Mouse (Mus musculus) adrenal gland, postnatal 10 days (tissue): ENCODE measurements around the gene Pfdn6. TPM values are rescaled to one million over a fixed set of nuclear protein-coding genes. Genes with fewer than 3 reads are reported as not detected.
"Not testable (repeated sequence)": the region's sequence is repeated elsewhere in the genome, so short reads cannot be mapped to it uniquely, and the experiment has no call there.

ENCODE experiments used
- DNase-seq: peaks from one replicate; pipeline ENCODE4 v3.0.0; 2021; ENCODE audit warnings: mixed read lengths
- total RNA-seq, 2 experiments: library from RNA; stranded (reverse); gene quantifications; 2 replicates each; pipeline ENCODE4 v1.2.3; 2021

Pfdn6 gene
- total RNA-seq, 2 experiments from 2014 or later: 81.2 to 94.9 TPM

DNA sequence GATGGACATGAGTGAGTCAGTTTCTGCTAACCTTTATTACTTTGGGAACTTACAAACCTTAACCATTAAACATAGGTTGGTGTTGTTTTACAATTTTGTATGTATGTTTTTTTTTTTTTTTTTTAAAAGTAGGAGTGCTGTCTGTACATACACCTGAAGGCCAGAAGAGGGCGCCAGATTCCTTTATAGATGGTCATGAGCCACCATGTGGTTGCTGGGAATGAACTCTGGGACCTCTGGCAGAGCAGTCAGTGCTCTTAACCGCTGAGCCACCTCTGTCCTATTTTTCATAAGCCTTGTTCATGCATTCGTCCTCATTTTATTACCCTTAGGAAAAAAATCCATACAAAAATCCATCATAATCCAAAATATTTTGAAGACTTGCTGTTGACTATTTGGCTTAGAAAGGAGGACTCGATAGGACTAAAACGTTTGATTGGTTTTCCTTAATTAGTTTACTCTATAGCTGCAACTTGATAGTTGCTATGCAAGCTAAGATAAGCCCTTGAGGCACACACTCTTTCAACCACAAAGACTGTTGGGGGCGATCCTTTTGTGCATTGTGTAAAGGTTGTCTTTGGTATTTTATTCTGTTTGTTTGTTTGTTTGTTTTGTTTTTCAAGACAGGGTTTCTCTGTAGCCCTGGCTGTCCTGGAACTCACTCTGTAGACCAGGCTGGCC is 42.9 kb downstream of the Pfdn6 start:
- peak; percentile 49 for DNase-seq

DNA sequence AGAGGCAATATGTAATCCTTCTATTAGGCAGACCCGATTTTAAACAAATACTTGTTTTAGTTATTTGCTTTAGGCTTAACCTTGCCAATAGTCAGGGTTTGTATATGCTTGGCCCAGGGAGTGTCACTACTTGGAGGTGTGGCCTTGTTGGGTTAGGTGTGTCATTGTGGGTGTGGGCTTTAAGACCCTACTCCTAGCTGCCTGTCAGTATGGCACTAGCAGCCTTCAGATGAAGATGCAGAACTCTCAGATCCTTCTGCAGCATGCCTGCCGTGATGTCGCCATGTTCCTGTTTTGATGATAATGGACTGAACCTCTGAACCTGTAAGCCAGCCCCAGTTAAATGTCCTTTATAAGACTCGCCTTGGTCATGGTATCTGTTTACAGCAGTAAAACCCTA is 47.1 kb downstream of the Pfdn6 start:
- DNase-seq: not testable (repeated sequence)

DNA sequence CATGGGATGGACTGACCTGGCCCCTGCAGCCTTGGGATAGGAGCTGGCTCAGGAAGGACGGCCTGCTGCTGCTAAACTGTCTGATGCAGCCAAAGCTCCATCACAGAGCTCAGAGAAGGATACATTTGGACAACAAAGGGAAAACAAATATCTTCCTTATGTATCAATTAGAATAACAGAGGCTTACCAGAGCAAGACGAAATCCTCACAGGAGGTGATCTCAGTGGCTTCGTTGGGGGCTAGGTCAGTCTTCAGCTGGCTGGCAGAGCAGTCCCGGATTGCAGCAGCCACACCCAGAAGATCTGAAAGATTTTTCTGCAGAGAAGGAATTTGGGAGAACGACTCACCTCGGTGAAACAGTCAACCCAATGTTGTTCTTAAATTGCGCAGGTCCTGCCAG is 47.7 kb downstream of the Pfdn6 start:
- no peak for DNase-seq

DNA sequence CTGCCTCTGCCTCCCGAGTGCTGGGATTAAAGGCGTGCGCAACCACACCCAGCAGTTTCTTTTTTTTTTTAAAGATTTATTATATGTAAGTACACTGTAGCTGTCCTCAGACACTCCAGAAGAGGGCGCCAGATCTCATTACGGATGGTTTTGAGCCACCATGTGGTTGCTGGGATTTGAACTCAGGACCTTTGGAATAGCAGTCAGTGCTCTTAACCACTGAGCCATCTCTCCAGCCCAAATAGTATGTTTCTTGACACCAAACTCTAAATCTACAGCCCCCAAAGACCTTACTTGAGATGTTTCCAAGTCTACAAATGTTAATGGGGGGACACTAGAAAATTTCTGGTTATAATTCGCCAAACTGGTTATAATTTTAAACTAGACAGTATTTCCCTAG is 48.3 kb downstream of the Pfdn6 start:
- DNase-seq: not testable (repeated sequence)

DNA sequence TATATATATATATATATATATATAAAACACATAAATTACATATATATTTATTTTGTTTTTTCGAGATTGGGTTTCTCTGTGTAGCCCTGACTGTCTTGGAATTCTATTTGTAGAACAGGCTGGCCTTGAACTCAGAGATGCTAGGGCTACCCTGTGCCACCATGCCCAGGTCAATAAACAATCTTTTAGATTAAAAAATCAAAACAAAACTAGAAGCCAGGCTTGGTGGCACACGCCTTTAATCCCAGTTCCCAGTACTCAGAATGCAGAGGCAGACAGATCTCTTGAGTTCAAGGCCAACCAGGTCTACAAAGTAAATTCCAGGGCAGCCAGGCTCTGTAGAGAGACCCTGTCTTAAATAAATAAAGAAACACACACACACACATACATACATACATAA is 48.8 kb downstream of the Pfdn6 start:
- DNase-seq: no peak

DNA sequence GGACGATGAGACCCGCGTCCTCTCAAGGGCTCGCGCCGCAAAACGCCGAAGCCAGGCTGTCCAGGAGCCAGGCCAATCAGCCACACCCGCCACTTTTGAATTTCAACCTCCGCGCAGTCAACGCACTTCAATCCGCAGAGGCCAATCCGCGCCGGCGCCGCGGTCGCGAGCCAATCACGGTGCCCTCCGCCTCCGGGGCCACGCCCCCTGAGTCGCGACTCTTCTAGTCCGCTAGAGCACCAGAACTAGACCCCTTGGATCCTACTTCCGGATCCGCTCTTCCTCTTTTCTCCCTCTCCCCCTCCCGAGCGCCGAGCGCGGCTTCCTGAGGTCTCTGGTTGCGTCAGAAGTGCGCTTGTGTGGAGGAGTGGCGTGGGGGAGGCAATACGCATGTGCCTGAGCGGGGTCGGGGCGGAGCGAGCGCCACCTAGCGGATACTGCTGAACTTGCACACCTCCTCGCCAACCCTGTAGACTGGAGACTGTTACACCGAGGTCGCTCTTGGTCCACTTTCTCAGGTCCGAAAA is 49.5 kb downstream of the Pfdn6 start, which contains the start of gene Kifc1:
TSS of gene Kifc1 (minus strand) at position 129 of the 527 bp plus-strand sequence.
- DNase-seq: peak; percentile 99

DNA sequence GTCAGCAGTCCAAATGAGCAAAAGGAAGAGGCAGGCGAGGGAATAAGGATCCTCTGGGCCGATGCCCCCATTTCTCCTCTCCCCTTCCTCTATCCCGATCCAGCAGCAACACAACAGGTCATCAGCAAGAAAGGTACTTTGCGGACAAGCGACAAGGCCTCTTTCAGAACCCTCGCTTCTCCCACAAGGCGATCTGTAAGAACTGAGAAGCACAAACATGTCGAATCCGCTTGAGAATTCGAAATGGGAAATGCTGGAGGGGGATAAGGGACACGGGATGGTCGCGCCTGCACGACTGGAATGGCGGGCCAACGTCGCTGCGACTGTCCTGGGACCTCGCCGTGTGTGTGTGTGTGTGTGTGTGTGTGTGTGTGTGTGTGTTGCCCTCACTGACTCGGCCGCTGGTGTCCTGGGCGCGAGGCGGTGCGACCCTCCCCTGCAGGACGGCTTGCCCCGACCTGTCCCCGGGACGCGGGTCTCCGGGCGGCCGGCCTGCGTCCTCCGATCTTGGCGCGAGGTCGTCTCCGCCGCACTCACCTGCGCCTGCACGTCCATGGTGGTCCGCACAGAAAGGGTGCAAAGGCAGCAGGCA is 50.1 kb downstream of the Pfdn6 start:
- not testable (repeated sequence) for DNase-seq

Other genes with a start within 250 kb of the Pfdn6 start
- gene March2, start 221.7 kb downstream of the Pfdn6 start, total RNA-seq: 100 to 1,000 TPM; 115 to 126 TPM
- 100 to 1,000 TPM; 213 to 245 TPM for gene Rab11b, start 179.8 kb downstream of the Pfdn6 start, total RNA-seq
- 100 to 1,000 TPM; 156 to 168 TPM for gene Angptl4, start 158.5 kb downstream of the Pfdn6 start, total RNA-seq
- gene Kank3, start 129.8 kb downstream of the Pfdn6 start, total RNA-seq: 100 to 1,000 TPM in 1 of 2 experiments, 10 to 100 TPM in 1; 85.3 to 108 TPM
- 1,000 to 10,000 TPM; 1,671 to 1,675 TPM for gene Rps28, start 115.8 kb downstream of the Pfdn6 start, total RNA-seq
- 100 to 1,000 TPM; 564 to 570 TPM for gene Ndufa7, start 115.8 kb downstream of the Pfdn6 start, total RNA-seq
- gene Cd320, start 97.3 kb downstream of the Pfdn6 start, total RNA-seq: 10 to 100 TPM; 29.6 to 39.4 TPM
- gene Gm7029, start 66.5 kb downstream of the Pfdn6 start, total RNA-seq: not detected
- 10 to 100 TPM; 13.4 to 15.8 TPM for gene Kifc1, start 49.7 kb downstream of the Pfdn6 start, total RNA-seq
- not detected for gene Platr17, start 35.2 kb downstream of the Pfdn6 start, total RNA-seq
- 10 to 100 TPM; 25.4 to 26.3 TPM for gene Daxx, start 30.9 kb downstream of the Pfdn6 start, total RNA-seq
- gene Tapbp, start 24.4 kb downstream of the Pfdn6 start, total RNA-seq: 100 to 1,000 TPM; 131 to 150 TPM
- 10 to 100 TPM; 29.2 to 34.3 TPM for gene Zbtb22, start 24.4 kb downstream of the Pfdn6 start, total RNA-seq
- 10 to 100 TPM; 57.1 to 76.3 TPM for gene Rgl2, start 10.8 kb downstream of the Pfdn6 start, total RNA-seq
- gene Wdr46, start 317 bp upstream of the Pfdn6 start, total RNA-seq: 10 to 100 TPM; 28.4 to 29.7 TPM
- 1 to 10 TPM; 4.8 to 5.8 TPM for gene B3galt4, start 11.1 kb upstream of the Pfdn6 start, total RNA-seq
- 10 to 100 TPM; 38.8 to 51.4 TPM for gene Vps52, start 15.5 kb upstream of the Pfdn6 start, total RNA-seq
- gene Rps18, start 15.7 kb upstream of the Pfdn6 start, total RNA-seq: 100 to 1,000 TPM; 943 to 952 TPM
- gene H2-K1, start 60.0 kb upstream of the Pfdn6 start, total RNA-seq: 100 to 1,000 TPM; 204 to 217 TPM
- 10 to 100 TPM; 29.8 to 36.5 TPM for gene Ring1, start 84.3 kb upstream of the Pfdn6 start, total RNA-seq
- gene H2-Ke6, start 87.7 kb upstream of the Pfdn6 start, total RNA-seq: 100 to 1,000 TPM; 184 to 194 TPM
- 100 to 1,000 TPM; 115 to 140 TPM for gene Slc39a7, start 91.3 kb upstream of the Pfdn6 start, total RNA-seq
- 10 to 100 TPM; 62.3 to 76.1 TPM for gene Rxrb, start 91.5 kb upstream of the Pfdn6 start, total RNA-seq
- 10 to 100 TPM in 1 of 2 experiments, 1 to 10 TPM in 1; 4.2 to 15.0 TPM for gene Col11a2, start 99.1 kb upstream of the Pfdn6 start, total RNA-seq
- gene H2-Oa, start 152.0 kb upstream of the Pfdn6 start, total RNA-seq: 1 to 10 TPM; 1.4 to 1.5 TPM
- gene H2-DMa, start 179.2 kb upstream of the Pfdn6 start, total RNA-seq: 10 to 100 TPM in 1 of 2 experiments, 1 to 10 TPM in 1; 8.9 to 15.2 TPM
- 100 to 1,000 TPM; 170 to 181 TPM for gene Brd2, start 182.3 kb upstream of the Pfdn6 start, total RNA-seq
- gene H2-DMb2, start 203.0 kb upstream of the Pfdn6 start, total RNA-seq: 1 to 10 TPM; 4.5 to 4.8 TPM
- 1 to 10 TPM; 3.6 to 5.8 TPM for gene H2-DMb1, start 212.7 kb upstream of the Pfdn6 start, total RNA-seq
- gene Tap1, start 247.2 kb upstream of the Pfdn6 start, total RNA-seq: 10 to 100 TPM; 11.9 to 15.5 TPM
- 10 to 100 TPM; 13.5 to 18.2 TPM for gene Psmb9, start 247.4 kb upstream of the Pfdn6 start, total RNA-seq